Comparison of ENCODE assay signal across 11 mouse cellular contexts in the genomic region with DNA sequence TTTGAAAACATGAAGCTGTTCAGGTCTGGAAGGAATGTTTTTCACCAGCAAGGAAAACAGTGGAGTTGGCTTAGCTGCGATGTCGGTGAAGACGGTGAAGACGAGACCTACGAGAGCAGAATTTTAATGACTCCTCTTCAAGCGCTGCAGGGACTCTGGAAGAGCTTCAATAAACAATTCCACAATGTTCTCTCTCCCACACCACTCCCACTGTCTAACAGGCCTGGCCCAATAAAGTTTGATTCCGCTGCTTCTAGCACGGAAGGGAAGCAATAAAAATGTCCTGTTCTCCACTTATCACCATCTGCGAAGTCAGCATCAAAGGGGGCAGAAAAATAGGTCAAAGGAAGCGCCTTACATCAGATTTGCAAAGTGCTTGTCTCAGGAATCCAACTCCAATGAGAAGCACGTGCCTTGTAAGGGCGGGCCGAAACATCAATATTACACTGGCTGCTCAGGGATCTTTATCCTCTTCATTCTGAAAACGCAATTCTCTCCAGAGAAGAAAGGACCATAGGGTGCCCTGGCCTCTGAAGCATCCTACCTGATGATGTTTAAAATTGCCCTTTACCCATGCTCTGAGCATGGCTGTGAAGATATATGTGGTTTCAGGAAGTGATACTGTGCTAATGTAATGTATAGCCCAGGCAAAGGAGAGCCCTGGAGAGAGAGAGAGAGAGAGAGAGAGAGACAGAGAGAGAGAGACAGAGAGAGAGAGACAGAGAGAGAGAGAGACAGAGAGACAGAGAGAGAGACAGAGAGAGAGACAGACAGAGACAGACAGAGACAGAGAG. TPM values are rescaled to one million over a fixed set of nuclear protein-coding genes. Genes with fewer than 3 reads are reported as not detected.
DNase-seq lines count a peak whose midpoint lies in the region; ATAC-seq lines count a peak whose summit lies in the region.
"Had no signal": no experiment of that assay in that cellular context is flagged by ENCODE, and none has a peak within 500 bp of the region (broad histone marks: within the 10 kb centered on the region; RNA-seq: fewer than 3 reads in every experiment).

No protein-coding gene starts in this region.

- peak overlapping the region; percentile 40; the same call in 1 of the 2 replicates for H3K4me2 ChIP-seq in intestine, embryonic 15.5 days (replicated peaks)
- H3K4me2 ChIP-seq in limb, embryonic 12.5 days, result 0 out of 2 replicates have a peak overlapping the region, but pooled peaks have one; percentile 11
- H3K4me2 ChIP-seq: liver, embryonic 15.5 days had no signal

- H3K27me3 ChIP-seq in intestine, embryonic 15.5 days (replicated peaks), result no peaks in the 10 kb centered on the region
- no peaks in the 10 kb centered on the region for H3K27me3 ChIP-seq in limb, embryonic 12.5 days
- H3K27me3 ChIP-seq: liver, embryonic 15.5 days had no signal

- no peak overlapping the region for H3K4me3 ChIP-seq in intestine, embryonic 15.5 days (replicated peaks)
- no peak overlapping the region for H3K4me3 ChIP-seq in limb, embryonic 12.5 days (replicated peaks)
- H3K4me3 ChIP-seq: embryonic facial prominence, embryonic 10.5 days; liver, embryonic 15.5 days had no signal

- 15% methylated on average over 14 of the region's 14 CpGs for WGBS in intestine, embryonic 15.5 days
- 13% methylated on average over 14 of the region's 14 CpGs for WGBS in limb, embryonic 12.5 days

- H3K36me3 ChIP-seq in intestine, embryonic 15.5 days, result no peaks in the 10 kb centered on the region
- no peaks in the 10 kb centered on the region for H3K36me3 ChIP-seq in limb, embryonic 12.5 days
- H3K36me3 ChIP-seq: liver, embryonic 15.5 days had no signal

- peak; percentile 85 for ATAC-seq in intestine, embryonic 15.5 days
- no peak for ATAC-seq in limb, embryonic 12.5 days (ENCODE audit: insufficient number of reproducible peaks, insufficient read depth, low FRiP score, low TSS enrichment, low read depth)

- no peak overlapping the region for H3K9ac ChIP-seq in intestine, embryonic 15.5 days
- no peak overlapping the region for H3K9ac ChIP-seq in limb, embryonic 12.5 days (replicated peaks)
- H3K9ac ChIP-seq: liver, embryonic 15.5 days had no signal

- H3K4me1 ChIP-seq in intestine, embryonic 15.5 days (replicated peaks), result no peaks in the 10 kb centered on the region
- H3K4me1 ChIP-seq in limb, embryonic 12.5 days (replicated peaks), result peaks cover 3% of the 10 kb centered on the region; the same call in 1 of the 2 replicates
- H3K4me1 ChIP-seq: embryonic facial prominence, embryonic 10.5 days; liver, embryonic 15.5 days had no signal

- H3K27ac ChIP-seq in intestine, embryonic 15.5 days, result no peak overlapping the region
- no peak overlapping the region for H3K27ac ChIP-seq in limb, embryonic 12.5 days
- H3K27ac ChIP-seq: embryonic facial prominence, embryonic 10.5 days; liver, embryonic 15.5 days had no signal

- DNase-seq in cerebellum, postnatal 10 days, result peak; percentile 25 to 27
- no peak for DNase-seq in cerebellum, postnatal 25 days
- DNase-seq in left cerebral cortex, adult 18-20 months (ENCODE audit: low spot score in 2 of 2), result peak; percentile 30 to 62
- DNase-seq in left cerebral cortex, adult 11 months (ENCODE audit: low spot score), result no peak
- DNase-seq in gastrocnemius, adult 18-20 months (ENCODE audit: low spot score), result no peak
- DNase-seq in lung, postnatal 14 days, result no peak
- DNase-seq: adrenal gland, postnatal 36 days had no signal

- H3K9me3 ChIP-seq in intestine, embryonic 15.5 days, result no peaks in the 10 kb centered on the region
- no peaks in the 10 kb centered on the region for H3K9me3 ChIP-seq in limb, embryonic 12.5 days
- H3K9me3 ChIP-seq: embryonic facial prominence, embryonic 10.5 days; liver, embryonic 15.5 days had no signal

RNA-seq across cellular contexts. Expression of a gene that starts 34.2 kb away (rescaled TPM):
- 10 to 100 TPM; 11.5 to 18.6 TPM for total RNA-seq in left cerebral cortex, adult 18-20 months (2021)
- polyA plus RNA-seq in intestine, embryonic 15.5 days (2015; fragmentation: Nextera tagmentation; extraction: Ambion mirVana), result 10.6 and 11.1 TPM in 2 replicates
- 3.0 and 3.3 TPM in 2 replicates for polyA plus RNA-seq in limb, embryonic 12.5 days (2016; fragmentation: Nextera tagmentation; extraction: Ambion mirVana)
- total RNA-seq in gastrocnemius, adult 18-20 months (2021), result 1 to 10 TPM in 1 of 2 experiments, under 1 TPM in 1; 0.69 to 1.4 TPM

Comparison
In these comparisons a context has a peak if more than half of its experiments do, and no peak if none do; other contexts are left out.
1. DNase-seq: peak in cerebellum, postnatal 10 days (2 of 2) and left cerebral cortex, adult 18-20 months (2 of 2); none in cerebellum, postnatal 25 days (0 of 2), left cerebral cortex, adult 11 months (single experiment), gastrocnemius, adult 18-20 months (single experiment) and lung, postnatal 14 days (single experiment).
2. RNA of a gene that starts 34.2 kb away (total RNA-seq): 11.5 to 18.6 TPM in left cerebral cortex, adult 18-20 months; 0.69 to 1.4 TPM in gastrocnemius, adult 18-20 months; every median in the first group is over 4 times any median in the second.